Mouse (Mus musculus): Measurements from ENCODE around the gene Coa7. TPM values are rescaled to one million over a fixed set of nuclear protein-coding genes. Genes with fewer than 3 reads are reported as not detected.

The Coa7 gene
- polyA plus RNA-seq, 1 experiment from 2014 or later: 46.3 TPM

DNA sequence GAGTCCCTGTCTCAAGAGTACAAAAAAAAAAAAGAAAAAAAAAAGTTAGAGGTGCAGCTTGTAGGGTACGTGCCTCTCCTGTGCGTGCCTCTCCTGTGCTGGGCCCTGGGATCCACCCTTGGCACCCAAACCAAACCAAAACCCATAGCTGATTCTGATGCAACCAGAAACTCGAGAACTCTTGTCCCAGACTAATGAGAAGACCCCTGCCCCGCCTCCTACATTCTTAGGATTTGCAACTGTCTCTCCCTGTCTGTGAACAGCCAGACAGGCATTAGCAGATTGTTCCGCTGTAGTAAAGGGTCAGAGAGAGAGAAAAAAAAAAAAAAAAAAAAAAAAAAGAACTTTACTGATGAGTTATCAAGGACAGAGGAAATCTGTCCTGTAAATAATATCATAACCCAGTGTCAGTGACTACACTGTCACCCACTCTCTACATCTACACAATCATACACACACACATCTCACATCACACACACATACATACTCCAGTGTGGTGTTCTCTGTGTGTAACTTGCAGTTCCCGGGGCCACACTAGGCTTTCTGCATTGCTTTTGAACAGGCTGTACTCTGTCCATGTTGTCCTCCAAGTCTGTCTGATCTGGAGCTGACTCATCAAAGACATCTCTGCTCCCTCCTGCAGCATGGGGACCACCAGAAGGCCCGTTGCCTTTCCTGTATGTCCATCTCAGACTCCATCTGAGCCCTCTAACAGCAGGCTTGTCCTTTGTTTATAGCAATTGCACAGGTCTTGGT lies 35.6 kb downstream of the Coa7 start:
- peak overlapping the region; percentile 92 for H3K27ac ChIP-seq (ENCODE audit: low read length)
- peak overlapping the region; percentile 24 for H3K4me2 ChIP-seq (replicated peaks; ENCODE audit: low read depth, low read length)
- H3K9me3 ChIP-seq (ENCODE audit: control insufficient read depth, low read depth, low read length): no peaks in the 10 kb centered on the region
- H3K36me3 ChIP-seq (ENCODE audit: control insufficient read depth, insufficient read depth, low read length): no peaks in the 10 kb centered on the region
- 9% methylated on average over 7 of the region's 7 CpGs for WGBS
- H3K9ac ChIP-seq (replicated peaks; ENCODE audit: low read depth, low read length): no peak overlapping the region
- no peaks in the 10 kb centered on the region for H3K27me3 ChIP-seq (ENCODE audit: control insufficient read depth, insufficient read depth, low read length)
- ATAC-seq (ENCODE audit: insufficient number of reproducible peaks, insufficient read depth, low FRiP score, low read depth): no peak; the same call in 1 of the 2 replicates
- H3K4me1 ChIP-seq (ENCODE audit: control insufficient read depth, insufficient read depth, low read length): peaks cover 32% of the 10 kb centered on the region
- H3K4me3 ChIP-seq (ENCODE audit: low read depth, low read length): no peak overlapping the region

DNA sequence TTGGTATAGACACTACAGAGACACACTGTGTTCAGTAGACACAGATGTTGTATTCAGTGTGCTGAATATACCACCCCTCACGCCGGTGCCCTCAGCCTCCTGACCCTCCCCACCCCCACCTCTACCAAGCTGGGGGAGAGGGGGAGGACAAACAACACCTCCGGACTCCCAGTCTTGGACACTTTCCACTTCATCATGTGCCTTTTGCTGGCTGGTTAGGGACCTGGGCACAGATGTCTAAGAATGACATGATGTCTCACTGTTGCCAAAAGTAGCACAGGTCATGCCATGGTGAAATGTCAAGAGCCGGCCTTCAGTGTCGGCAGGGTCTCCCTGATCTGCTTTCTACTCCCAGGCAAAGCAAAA lies 36.2 kb downstream of the Coa7 start:
- Histone ChIP-seq H3K4me2 (replicated peaks; ENCODE audit: low read depth, low read length) (no peak overlapping the region), H3K36me3 (ENCODE audit: control insufficient read depth, insufficient read depth, low read length) (no peaks in the 10 kb centered on the region)

DNA sequence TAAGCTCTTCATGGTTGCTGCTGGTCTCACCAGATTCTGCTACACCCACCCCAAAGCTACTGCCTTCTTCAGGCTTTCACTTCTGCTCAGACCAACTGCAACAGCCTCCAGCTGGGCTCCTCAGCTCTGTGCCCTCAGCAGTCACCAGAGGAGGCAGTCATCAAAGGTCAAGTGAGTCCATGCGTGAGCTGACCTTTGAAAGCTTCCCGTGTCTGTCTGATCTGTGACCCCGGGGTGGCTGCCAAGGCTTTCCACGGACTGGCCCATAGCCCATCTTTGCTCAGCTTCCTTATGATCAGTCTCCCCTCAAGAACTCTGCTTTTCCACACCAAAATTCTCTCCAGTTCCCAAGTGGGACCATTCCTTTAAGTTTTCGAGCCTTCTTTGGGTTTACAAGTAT lies 41.3 kb downstream of the Coa7 start:
- Histone ChIP-seq H3K27me3 (ENCODE audit: control insufficient read depth, insufficient read depth, low read length) (no peaks in the 10 kb centered on the region), H3K9me3 (ENCODE audit: control insufficient read depth, low read depth, low read length) (no peaks in the 10 kb centered on the region), H3K9ac (replicated peaks; ENCODE audit: low read depth, low read length) (no peak overlapping the region), H3K4me2 (replicated peaks; ENCODE audit: low read depth, low read length) (no peak overlapping the region), H3K27ac (ENCODE audit: low read length) (no peak overlapping the region), H3K4me3 (ENCODE audit: low read depth, low read length) (no peak overlapping the region), H3K4me1 (ENCODE audit: control insufficient read depth, insufficient read depth, low read length) (peaks cover 3% of the 10 kb centered on the region; the same call in 1 of the 2 replicates), H3K36me3 (ENCODE audit: control insufficient read depth, insufficient read depth, low read length) (no peaks in the 10 kb centered on the region)
- ATAC-seq (ENCODE audit: insufficient number of reproducible peaks, insufficient read depth, low FRiP score, low read depth): no peak
- 40% methylated on average over 5 of the region's 5 CpGs for WGBS

More for the DNA sequence above, 36.2 kb downstream of the Coa7 start:
- Histone ChIP-seq H3K4me1 (ENCODE audit: control insufficient read depth, insufficient read depth, low read length) (peaks cover 29% of the 10 kb centered on the region), H3K9me3 (ENCODE audit: control insufficient read depth, low read depth, low read length) (no peaks in the 10 kb centered on the region), H3K9ac (replicated peaks; ENCODE audit: low read depth, low read length) (no peak overlapping the region), H3K4me3 (ENCODE audit: low read depth, low read length) (no peak overlapping the region), H3K27ac (ENCODE audit: low read length) (peak overlapping the region; percentile 92), H3K27me3 (ENCODE audit: control insufficient read depth, insufficient read depth, low read length) (no peaks in the 10 kb centered on the region)
- WGBS: 16% methylated on average over 5 of the region's 5 CpGs
- no peak for ATAC-seq (ENCODE audit: insufficient number of reproducible peaks, insufficient read depth, low FRiP score, low read depth)

DNA sequence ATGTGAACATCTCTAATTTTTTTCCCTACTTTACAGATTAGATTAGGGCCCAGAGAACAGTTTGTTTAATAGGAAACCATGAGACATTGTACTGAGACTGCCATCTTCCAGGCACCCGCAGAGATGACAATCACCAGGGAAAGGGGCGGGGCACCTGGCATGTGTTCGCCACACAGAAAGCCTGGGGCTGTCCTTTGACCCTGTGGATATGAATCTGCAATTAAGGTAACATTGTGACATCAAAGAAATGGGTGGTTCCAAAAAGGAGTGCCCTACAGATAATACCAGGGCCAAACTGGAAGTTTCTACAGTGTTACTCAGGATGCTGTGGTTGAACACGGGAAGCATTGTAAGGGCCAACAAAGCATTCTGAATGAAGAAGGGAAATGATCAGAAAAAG lies 42.5 kb downstream of the Coa7 start:
- Histone ChIP-seq H3K27ac (ENCODE audit: low read length) (no peak overlapping the region), H3K4me1 (ENCODE audit: control insufficient read depth, insufficient read depth, low read length) (0 out of 2 replicates have a peak, but pooled peaks cover 3% of the 10 kb centered on the region), H3K9me3 (ENCODE audit: control insufficient read depth, low read depth, low read length) (no peaks in the 10 kb centered on the region), H3K4me2 (replicated peaks; ENCODE audit: low read depth, low read length) (no peak overlapping the region), H3K9ac (replicated peaks; ENCODE audit: low read depth, low read length) (no peak overlapping the region), H3K4me3 (ENCODE audit: low read depth, low read length) (no peak overlapping the region), H3K36me3 (ENCODE audit: control insufficient read depth, insufficient read depth, low read length) (no peaks in the 10 kb centered on the region), H3K27me3 (ENCODE audit: control insufficient read depth, insufficient read depth, low read length) (no peaks in the 10 kb centered on the region)
- ATAC-seq (ENCODE audit: insufficient number of reproducible peaks, insufficient read depth, low FRiP score, low read depth): no peak
- WGBS: 56% methylated on average over 4 of the region's 4 CpGs

DNA sequence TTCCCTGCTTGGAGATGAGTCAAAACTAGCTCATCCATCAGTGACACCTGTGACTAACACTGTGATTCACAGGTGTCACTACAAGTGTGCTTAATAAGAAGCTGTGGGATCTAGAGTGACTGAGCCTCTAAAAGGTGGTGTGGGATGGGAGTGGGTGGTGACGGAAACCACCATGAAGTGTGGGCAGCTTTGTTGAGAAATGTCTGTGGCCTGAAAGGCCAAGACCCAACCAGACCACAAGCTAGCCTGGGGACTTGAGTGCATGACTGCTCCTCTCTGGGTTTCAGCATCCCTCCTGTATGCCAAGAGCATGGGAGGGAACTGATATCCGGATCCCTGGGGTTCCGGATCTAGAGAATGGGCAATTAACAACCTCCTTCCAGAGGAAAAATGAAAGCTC lies 43.5 kb downstream of the Coa7 start:
- ATAC-seq (ENCODE audit: insufficient number of reproducible peaks, insufficient read depth, low FRiP score, low read depth): no peak
- WGBS: 84% methylated on average over 3 of the region's 3 CpGs
- H3K4me1 ChIP-seq (ENCODE audit: control insufficient read depth, insufficient read depth, low read length): 0 out of 2 replicates have a peak, but pooled peaks cover 3% of the 10 kb centered on the region
- H3K36me3 ChIP-seq (ENCODE audit: control insufficient read depth, insufficient read depth, low read length): no peaks in the 10 kb centered on the region
- H3K9ac ChIP-seq (replicated peaks; ENCODE audit: low read depth, low read length): no peak overlapping the region
- H3K4me2 ChIP-seq (replicated peaks; ENCODE audit: low read depth, low read length): no peak overlapping the region
- no peaks in the 10 kb centered on the region for H3K27me3 ChIP-seq (ENCODE audit: control insufficient read depth, insufficient read depth, low read length)
- H3K27ac ChIP-seq (ENCODE audit: low read length): no peak overlapping the region
- H3K4me3 ChIP-seq (ENCODE audit: low read depth, low read length): no peak overlapping the region
- no peaks in the 10 kb centered on the region for H3K9me3 ChIP-seq (ENCODE audit: control insufficient read depth, low read depth, low read length)

- H3K27me3 ChIP-seq (ENCODE audit: control insufficient read depth, insufficient read depth, low read length): no peaks in the 10 kb centered on the region
- H3K4me2 ChIP-seq (replicated peaks; ENCODE audit: low read depth, low read length): no peak overlapping the region
- H3K27ac ChIP-seq (ENCODE audit: low read length): no peak overlapping the region
- H3K36me3 ChIP-seq (ENCODE audit: control insufficient read depth, insufficient read depth, low read length): no peaks in the 10 kb centered on the region
- ATAC-seq (ENCODE audit: insufficient number of reproducible peaks, insufficient read depth, low FRiP score, low read depth): no peak
- no peaks in the 10 kb centered on the region for H3K9me3 ChIP-seq (ENCODE audit: control insufficient read depth, low read depth, low read length)
- no peak overlapping the region for H3K4me3 ChIP-seq (ENCODE audit: low read depth, low read length)
- no peak overlapping the region for H3K9ac ChIP-seq (replicated peaks; ENCODE audit: low read depth, low read length)
- 53% methylated on average over 3 of the region's 3 CpGs for WGBS
- 0 out of 2 replicates have a peak, but pooled peaks cover 3% of the 10 kb centered on the region for H3K4me1 ChIP-seq (ENCODE audit: control insufficient read depth, insufficient read depth, low read length)
Measured at GRCm38 (mm10) chr4:108372166-108372565, 44.2 kb downstream of the Coa7 start.

DNA sequence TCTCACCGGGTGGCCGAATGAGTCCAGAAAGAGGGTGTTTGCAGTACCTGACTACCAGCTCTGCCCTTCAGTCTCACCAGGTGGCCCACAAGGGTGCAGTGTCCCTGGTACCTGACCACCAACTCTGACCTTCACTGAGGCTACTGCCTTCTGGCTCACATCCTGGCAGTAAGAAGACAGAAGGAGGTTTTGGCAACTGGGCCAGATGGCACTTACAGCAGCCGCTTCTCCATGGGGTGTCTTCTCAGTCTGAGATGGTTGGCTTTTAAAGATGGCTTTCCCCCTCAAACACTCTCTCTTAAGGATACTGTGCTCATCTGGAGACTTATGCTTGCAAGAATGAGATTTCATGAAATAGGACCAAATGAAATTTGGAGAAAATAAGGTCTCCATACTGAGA lies 51.5 kb downstream of the Coa7 start:
- no peak overlapping the region for H3K27ac ChIP-seq (ENCODE audit: low read length)
- H3K36me3 ChIP-seq (ENCODE audit: control insufficient read depth, insufficient read depth, low read length): no peaks in the 10 kb centered on the region
- ATAC-seq (ENCODE audit: insufficient number of reproducible peaks, insufficient read depth, low FRiP score, low read depth): no peak
- H3K4me2 ChIP-seq (replicated peaks; ENCODE audit: low read depth, low read length): no peak overlapping the region
- WGBS: 85% methylated on average over 3 of the region's 3 CpGs
- H3K27me3 ChIP-seq (ENCODE audit: control insufficient read depth, insufficient read depth, low read length): no peaks in the 10 kb centered on the region
- H3K4me3 ChIP-seq (ENCODE audit: low read depth, low read length): no peak overlapping the region
- H3K4me1 ChIP-seq (ENCODE audit: control insufficient read depth, insufficient read depth, low read length): no peaks in the 10 kb centered on the region
- H3K9ac ChIP-seq (replicated peaks; ENCODE audit: low read depth, low read length): no peak overlapping the region
- H3K9me3 ChIP-seq (ENCODE audit: control insufficient read depth, low read depth, low read length): no peaks in the 10 kb centered on the region

DNA sequence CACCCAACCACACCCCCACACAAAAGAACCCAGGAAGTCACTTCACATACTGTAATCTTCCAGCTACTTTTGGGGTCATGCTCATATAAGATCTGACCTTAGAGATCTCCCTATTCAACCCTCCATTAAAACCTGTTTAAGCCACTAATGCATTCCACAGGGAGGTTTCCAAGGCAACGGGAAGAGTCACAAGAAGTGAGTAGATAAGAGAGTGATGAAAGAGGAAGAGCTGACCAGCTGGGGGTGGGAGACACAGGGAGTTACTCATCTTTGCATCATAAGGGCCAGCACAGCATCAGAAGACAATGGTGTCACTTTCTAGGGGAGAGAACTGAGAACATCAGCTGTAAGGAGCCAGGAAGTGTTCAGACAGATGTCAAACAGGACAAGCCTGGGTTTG lies 52.2 kb downstream of the Coa7 start:
- H3K4me1 ChIP-seq (ENCODE audit: control insufficient read depth, insufficient read depth, low read length): no peaks in the 10 kb centered on the region
- H3K27ac ChIP-seq (ENCODE audit: low read length): no peak overlapping the region
- no peak overlapping the region for H3K4me2 ChIP-seq (replicated peaks; ENCODE audit: low read depth, low read length)
- no peaks in the 10 kb centered on the region for H3K36me3 ChIP-seq (ENCODE audit: control insufficient read depth, insufficient read depth, low read length)
- H3K27me3 ChIP-seq (ENCODE audit: control insufficient read depth, insufficient read depth, low read length): no peaks in the 10 kb centered on the region
- H3K9ac ChIP-seq (replicated peaks; ENCODE audit: low read depth, low read length): no peak overlapping the region
- H3K4me3 ChIP-seq (ENCODE audit: low read depth, low read length): no peak overlapping the region
- no peaks in the 10 kb centered on the region for H3K9me3 ChIP-seq (ENCODE audit: control insufficient read depth, low read depth, low read length)
- 0% methylated on average over 1 of the region's 1 CpGs for WGBS
- ATAC-seq (ENCODE audit: insufficient number of reproducible peaks, insufficient read depth, low FRiP score, low read depth): no peak
